Mouse (Mus musculus): Measurements from ENCODE around the gene Tbc1d30.

- no peak for TF ChIP-seq POLR2A (IDR thresholded peaks at IDR 0.05; ENCODE audit: low read depth, low read length)
- TF ChIP-seq CTCF (IDR thresholded peaks at IDR 0.05; ENCODE audit: borderline replicate concordance, insufficient read depth, low read length), result no peak
Observed at GRCm38 (mm10) chr10:121249820-121250219, 101.3 kb downstream of the Tbc1d30 start.

Data from embryonic fibroblast, embryonic 13.5 days (primary cell).